ENCODE assay signal across 33 mouse cellular contexts in the genomic region with DNA sequence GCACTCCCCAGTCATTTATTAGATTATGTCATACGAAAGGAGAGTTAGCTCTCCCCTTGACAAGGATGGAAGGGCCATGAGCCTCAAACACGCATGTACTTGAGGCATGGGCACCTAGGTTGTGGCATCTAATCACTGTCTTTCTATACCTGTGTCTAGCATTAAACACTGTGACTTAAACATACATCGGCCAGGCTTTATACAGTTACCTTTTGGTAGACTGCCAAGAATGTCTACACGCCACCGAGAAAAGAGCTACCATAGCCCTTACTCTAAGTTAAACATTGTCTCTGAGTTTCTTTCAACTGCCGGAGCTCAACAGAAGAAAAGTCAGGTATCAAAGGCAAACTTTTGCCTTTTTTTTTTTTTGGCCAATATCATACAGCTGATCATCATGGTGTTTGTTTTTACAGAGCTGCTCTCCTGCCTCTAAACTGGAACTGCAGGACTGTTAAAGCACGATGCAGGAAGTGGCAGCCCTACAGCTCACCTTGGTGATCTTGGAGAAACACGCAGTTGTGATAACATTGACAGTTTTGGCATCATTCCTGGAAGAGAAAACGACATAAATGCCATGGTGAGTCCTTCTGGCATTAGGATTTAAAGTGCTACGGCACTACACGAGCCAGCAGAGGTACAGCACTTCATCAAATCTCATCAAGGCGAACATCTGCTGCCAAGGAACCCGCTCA. TPM values are rescaled to one million over a fixed set of nuclear protein-coding genes. Genes with fewer than 3 reads are reported as not detected.
DNase-seq lines count a peak whose midpoint lies in the region; ATAC-seq and TF ChIP-seq lines count a peak whose summit lies in the region.
"Had no signal": no experiment of that assay in that cellular context is flagged by ENCODE, and none has a peak within 500 bp of the region (broad histone marks: within the 10 kb centered on the region; RNA-seq: fewer than 3 reads in every experiment).

No protein-coding gene starts in this region.

- ATAC-seq in stomach, postnatal 0 days (ENCODE audit: low FRiP score, low TSS enrichment), result peak; percentile 77
- ATAC-seq: forebrain, embryonic 15.5 days; hindbrain, postnatal 0 days; inflammation-experienced regulatory T-cells, adult 6 months; intestine, embryonic 16.5 days; Patski had no signal

- no peak for TF ChIP-seq CTCF in small intestine, adult 2 months (IDR thresholded peaks at IDR 0.05; ENCODE audit: extremely low read depth, insufficient read length, insufficient replicate concordance, low read depth, low read length)
- no peak for TF ChIP-seq CTCF in stomach, postnatal 0 days (IDR thresholded peaks at IDR 0.05; ENCODE audit: low read depth)

- intact Hi-C loops in heart, postnatal 10 days (cut with DNase I), result no loop called here
- intact Hi-C loops in heart, postnatal 36 days (cut with DNase I), result no loop called here

- no peaks in the 10 kb centered on the region for H3K9me3 ChIP-seq in stomach, postnatal 0 days (ENCODE audit: control insufficient read depth, low read length)
- H3K9me3 ChIP-seq: embryonic facial prominence, embryonic 10.5 days; embryonic facial prominence, embryonic 13.5 days; forebrain, embryonic 12.5 days; forebrain, embryonic 15.5 days; G1E; heart, embryonic 12.5 days; heart, embryonic 15.5 days had no signal

- H3K27ac ChIP-seq in small intestine, adult 2 months (ENCODE audit: insufficient read depth, low read depth, low read length), result peak overlapping the region; percentile 7; the same call in 1 of the 2 replicates
- H3K27ac ChIP-seq in stomach, postnatal 0 days (replicated peaks), result no peak overlapping the region
- H3K27ac ChIP-seq: embryonic facial prominence, embryonic 10.5 days; embryonic facial prominence, embryonic 13.5 days; forebrain, embryonic 12.5 days; forebrain, embryonic 15.5 days; heart, embryonic 15.5 days; hindbrain, embryonic 14.5 days; hindbrain, postnatal 0 days had no signal

- WGBS in small intestine, adult 2 months, result 25% methylated on average over 13 of the region's 13 CpGs
- 59% methylated on average over 13 of the region's 13 CpGs for WGBS in stomach, postnatal 0 days

- DNase-seq in adrenal gland, postnatal 14 days, result peak; percentile 26
- no peak for DNase-seq in adrenal gland, postnatal 25 days
- DNase-seq in heart, postnatal 10 days, result peak; percentile 29 to 47
- DNase-seq in heart, postnatal 36 days, result no peak
- peak; percentile 41 for DNase-seq in stomach, postnatal 0 days (ENCODE audit: low spot score)
- DNase-seq in gastrocnemius, postnatal 10 days, result no peak
- DNase-seq: adrenal gland, adult 2 months; B cell, adult 2 months; cerebellum, adult 11 months; cerebellum, adult 2 months; cerebellum, adult 9-11 months; cerebellum, postnatal 25 days; gastrocnemius, postnatal 36 days; heart, postnatal 4 days had no signal

- no peak for TF ChIP-seq POLR2A in small intestine, adult 2 months (IDR thresholded peaks at IDR 0.05; ENCODE audit: low read depth, low read length)

- no peaks in the 10 kb centered on the region for H3K27me3 ChIP-seq in small intestine, adult 2 months (ENCODE audit: control insufficient read depth, insufficient read depth, low read length)
- H3K27me3 ChIP-seq in stomach, postnatal 0 days (ENCODE audit: control insufficient read depth, insufficient read depth, low read length), result no peaks in the 10 kb centered on the region
- H3K27me3 ChIP-seq: CH12.LX; embryonic facial prominence, embryonic 13.5 days; forebrain, embryonic 12.5 days; forebrain, embryonic 15.5 days; heart, embryonic 12.5 days; heart, embryonic 15.5 days; Patski had no signal

- H3K4me1 ChIP-seq in small intestine, adult 2 months (ENCODE audit: control insufficient read depth, insufficient read depth, insufficient read length, low read length), result no peaks in the 10 kb centered on the region
- no peaks in the 10 kb centered on the region for H3K4me1 ChIP-seq in stomach, postnatal 0 days (replicated peaks; ENCODE audit: control insufficient read depth, insufficient read depth)
- H3K4me1 ChIP-seq: embryonic facial prominence, embryonic 10.5 days; embryonic facial prominence, embryonic 13.5 days; forebrain, embryonic 12.5 days; forebrain, embryonic 15.5 days; heart, embryonic 12.5 days; heart, embryonic 15.5 days had no signal

- H3K9ac ChIP-seq in stomach, postnatal 0 days (ENCODE audit: low read length), result no peak overlapping the region
- H3K9ac ChIP-seq: embryonic facial prominence, embryonic 13.5 days; forebrain, embryonic 12.5 days; forebrain, embryonic 15.5 days; heart, embryonic 12.5 days; heart, embryonic 15.5 days; hindbrain, embryonic 14.5 days had no signal

- no peak overlapping the region for H3K4me2 ChIP-seq in stomach, postnatal 0 days (replicated peaks; ENCODE audit: low read depth)
- H3K4me2 ChIP-seq: embryonic facial prominence, embryonic 13.5 days; forebrain, embryonic 12.5 days; forebrain, embryonic 15.5 days; heart, embryonic 12.5 days; heart, embryonic 15.5 days; hindbrain, embryonic 14.5 days had no signal

- no peak overlapping the region for H3K4me3 ChIP-seq in small intestine, adult 2 months (ENCODE audit: low read depth, low read length)
- H3K4me3 ChIP-seq in stomach, postnatal 0 days (ENCODE audit: low read depth, low read length), result no peak overlapping the region
- H3K4me3 ChIP-seq: embryonic facial prominence, embryonic 10.5 days; embryonic facial prominence, embryonic 13.5 days; erythroblast, embryonic 14.5 days; forebrain, embryonic 12.5 days; forebrain, embryonic 15.5 days; heart, embryonic 12.5 days; heart, embryonic 15.5 days had no signal

- peaks cover 45% of the 10 kb centered on the region for H3K36me3 ChIP-seq in small intestine, adult 2 months (ENCODE audit: control insufficient read depth, insufficient read depth, low read length)
- peaks cover 31% of the 10 kb centered on the region for H3K36me3 ChIP-seq in stomach, postnatal 0 days (ENCODE audit: control insufficient read depth, insufficient read depth, low read length)

- no peak for TF ChIP-seq EP300 in stomach, postnatal 0 days (optimal IDR thresholded peaks at IDR 0.05)

RNA-seq across cellular contexts. Expression of a gene that starts 8.0 kb away (rescaled TPM):
- total RNA-seq in adrenal gland, postnatal 14 days (2021), result 30.5 and 42.2 TPM in 2 replicates
- 30.5 and 36.1 TPM in 2 replicates for total RNA-seq in adrenal gland, postnatal 25 days (2021)
- total RNA-seq in heart, postnatal 10 days (2021), result 10 to 100 TPM; 15.6 to 18.0 TPM
- 10 to 100 TPM; 11.1 to 12.5 TPM for total RNA-seq in heart, postnatal 36 days (2021)
- polyA plus RNA-seq in small intestine, adult 2 months (2012; rRNA removed), result 2.4 and 4.2 TPM in 2 replicates
- 17.9 and 19.8 TPM in 2 replicates for polyA plus RNA-seq in stomach, postnatal 0 days (2015; fragmentation: Nextera tagmentation; extraction: Ambion mirVana)
- total RNA-seq in gastrocnemius, postnatal 10 days (2021), result 10 to 100 TPM; 20.3 to 20.8 TPM

RNA-seq across cellular contexts. Expression of a gene that starts 24.3 kb away (rescaled TPM):
- 19.6 and 26.8 TPM in 2 replicates for total RNA-seq in adrenal gland, postnatal 14 days (2021)
- total RNA-seq in adrenal gland, postnatal 25 days (2021), result 13.8 and 15.8 TPM in 2 replicates
- total RNA-seq in heart, postnatal 10 days (2021), result 10 to 100 TPM in 1 of 2 experiments, 1 to 10 TPM in 1; 9.9 to 13.0 TPM
- total RNA-seq in heart, postnatal 36 days (2021), result 10 to 100 TPM; 12.2 to 13.3 TPM
- polyA plus RNA-seq in small intestine, adult 2 months (2012; rRNA removed), result 28.9 and 59.9 TPM in 2 replicates
- 16.4 and 17.0 TPM in 2 replicates for polyA plus RNA-seq in stomach, postnatal 0 days (2015; fragmentation: Nextera tagmentation; extraction: Ambion mirVana)
- 10 to 100 TPM in 1 of 2 experiments, 1 to 10 TPM in 1; 8.9 to 11.7 TPM for total RNA-seq in gastrocnemius, postnatal 10 days (2021)

RNA-seq across cellular contexts. Expression of a gene that starts 25.6 kb away (rescaled TPM):
- 1.0 and 2.1 TPM in 2 replicates for total RNA-seq in adrenal gland, postnatal 14 days (2021)
- 0.88 and 0.90 TPM in 2 replicates for total RNA-seq in adrenal gland, postnatal 25 days (2021)
- under 1 TPM; 0.64 to 0.81 TPM for total RNA-seq in heart, postnatal 10 days (2021)
- total RNA-seq in heart, postnatal 36 days (2021), result 1 to 10 TPM; 1.4 to 2.7 TPM
- 1.8 and 7.9 TPM in 2 replicates for polyA plus RNA-seq in small intestine, adult 2 months (2012; rRNA removed)
- 0.11 TPM in 1 of 2 replicates, not detected in the other for polyA plus RNA-seq in stomach, postnatal 0 days (2015; fragmentation: Nextera tagmentation; extraction: Ambion mirVana)
- 1 to 10 TPM; 3.7 to 5.3 TPM for total RNA-seq in gastrocnemius, postnatal 10 days (2021)
- total RNA-seq: CH12.LX; G1E; hindbrain, postnatal 0 days had no signal
- polyA plus RNA-seq: cerebellum, adult 2 months; embryonic facial prominence, embryonic 10.5 days; embryonic facial prominence, embryonic 13.5 days; erythroblast, embryonic 14.5 days; forebrain, embryonic 12.5 days; forebrain, embryonic 15.5 days; G1E; heart, embryonic 12.5 days; heart, embryonic 15.5 days; hindbrain, embryonic 11.5 days; hindbrain, embryonic 14.5 days; hindbrain, postnatal 0 days; intestine, embryonic 16.5 days had no signal

RNA-seq across cellular contexts. Expression of a gene that starts 29.3 kb away (rescaled TPM):
- 91.5 and 131 TPM in 2 replicates for total RNA-seq in adrenal gland, postnatal 14 days (2021)
- 50.0 and 51.8 TPM in 2 replicates for total RNA-seq in adrenal gland, postnatal 25 days (2021)
- total RNA-seq in heart, postnatal 10 days (2021), result 100 to 1,000 TPM; 369 to 606 TPM
- total RNA-seq in heart, postnatal 36 days (2021), result 100 to 1,000 TPM; 751 to 829 TPM
- polyA plus RNA-seq in small intestine, adult 2 months (2012; rRNA removed), result 1.1 and 1.9 TPM in 2 replicates
- polyA plus RNA-seq in stomach, postnatal 0 days (2015; fragmentation: Nextera tagmentation; extraction: Ambion mirVana), result 11.9 and 13.5 TPM in 2 replicates
- 100 to 1,000 TPM; 327 to 371 TPM for total RNA-seq in gastrocnemius, postnatal 10 days (2021)
- total RNA-seq: common myeloid progenitor, adult 5-6 weeks had no signal
- polyA plus RNA-seq: erythroblast, embryonic 14.5 days; G1E; Patski had no signal

RNA-seq across cellular contexts. Expression of a gene that starts 46.2 kb away (rescaled TPM):
- total RNA-seq in adrenal gland, postnatal 14 days (2021), result 0.22 TPM in 1 of 2 replicates, not detected in the other
- total RNA-seq in adrenal gland, postnatal 25 days (2021), result 0.18 TPM in 1 of 2 replicates, not detected in the other
- not detected for total RNA-seq in heart, postnatal 10 days (2021)
- not detected for total RNA-seq in heart, postnatal 36 days (2021)
- polyA plus RNA-seq in small intestine, adult 2 months (2012; rRNA removed), result 0.36 and 1.4 TPM in 2 replicates
- 0.12 and 0.30 TPM in 2 replicates for polyA plus RNA-seq in stomach, postnatal 0 days (2015; fragmentation: Nextera tagmentation; extraction: Ambion mirVana)
- not detected for total RNA-seq in gastrocnemius, postnatal 10 days (2021)
- total RNA-seq: common myeloid progenitor, adult 5-6 weeks; gastrocnemius, postnatal 36 days; granulocyte monocyte progenitor cell, adult 5-6 weeks; heart, adult 8-10 months; heart, postnatal 4 days had no signal
- polyA plus RNA-seq: erythroblast, embryonic 14.5 days; G1E; heart, embryonic 12.5 days; heart, embryonic 15.5 days; hindbrain, embryonic 11.5 days had no signal

Comparison
In these comparisons a context has a peak if more than half of its experiments do, and no peak if none do; other contexts are left out.
1. DNase-seq: peak in adrenal gland, postnatal 14 days (single experiment), heart, postnatal 10 days (2 of 2) and stomach, postnatal 0 days (single experiment); none in adrenal gland, postnatal 25 days (single experiment), heart, postnatal 36 days (0 of 2) and gastrocnemius, postnatal 10 days (single experiment).